Mouse (Mus musculus) midbrain, embryonic 15.5 days (tissue): ENCODE data around the gene Parn. TPM values are rescaled to one million over a fixed set of nuclear protein-coding genes. Genes with fewer than 3 reads are reported as not detected.

ENCODE experiments used
- ATAC-seq: fragments of 200-750 bp; cut with Nextera tagmentation; replicated peaks from 2 replicates; pipeline ENCODE4 v1.8.0; 2017; ENCODE audit warnings: moderate TSS enrichment
- H3K27ac ChIP-seq: fragments of 300-500 bp; sonication (generic); 2 replicates; pipeline ENCODE4 v1.5.1; 2015; ENCODE audit warnings: mild to moderate bottlenecking, inconsistent platforms
- H3K27me3 ChIP-seq: fragments of 300-500 bp; sonication (generic); replicated peaks from 2 replicates; pipeline ENCODE4 v1.6.1; 2015; ENCODE audit warnings: inconsistent platforms
- H3K36me3 ChIP-seq: fragments of 300-500 bp; sonication (generic); replicated peaks from 2 replicates; pipeline ENCODE4 v1.6.1; 2015; ENCODE audit warnings: inconsistent platforms
- H3K4me1 ChIP-seq: fragments of 300-500 bp; sonication (generic); 2 replicates; pipeline ENCODE4 v1.6.1; 2015; ENCODE audit warnings: inconsistent platforms
- H3K4me2 ChIP-seq: fragments of 300-500 bp; sonication (generic); 2 replicates; pipeline ENCODE4 v1.6.1; 2015; ENCODE audit warnings: inconsistent platforms, mild to moderate bottlenecking, moderate library complexity
- H3K4me3 ChIP-seq: fragments of 300-500 bp; sonication (generic); 2 replicates; pipeline ENCODE4 v1.5.1; 2015; ENCODE audit warnings: mild to moderate bottlenecking, inconsistent platforms
- H3K9ac ChIP-seq: fragments of 300-500 bp; sonication (generic); 2 replicates; pipeline ENCODE4 v1.6.1; 2015; ENCODE audit warnings: mild to moderate bottlenecking, inconsistent platforms
- H3K9me3 ChIP-seq: fragments of 300-500 bp; sonication (generic); 2 replicates; pipeline ENCODE4 v1.6.1; 2016; ENCODE audit warnings: inconsistent platforms
- WGBS: fragments of 180-500 bp; shearing (Covaris S2); methylation state at CpG from one replicate; pipeline ENCODE4 v1.1.7; 2015; ENCODE audit warnings: mixed read lengths; 5-methylcytosine and 5-hydroxymethylcytosine counted together
- polyA plus RNA-seq: library from polyadenylated mRNA; unstranded; fragments of >200 nt; fragmentation: Nextera tagmentation; extraction: Ambion mirVana; gene quantifications from 2 replicates; pipeline ENCODE4 v1.2.1, GENCODE M21; 2015

The Parn gene
- polyA plus RNA-seq, 1 experiment from 2014 or later, result 31.2 TPM

GRCm38 (mm10) chr16:13492996-13493395 lies 175.0 kb downstream of the Parn start:
- no peak overlapping the region for H3K9ac ChIP-seq
- 74% methylated on average over 3 of the region's 3 CpGs for WGBS

GRCm38 (mm10) chr16:13491776-13492175 lies 176.2 kb downstream of the Parn start:
- WGBS, result 68% methylated on average over 3 of the region's 3 CpGs
- no peak overlapping the region for H3K4me3 ChIP-seq
- H3K4me2 ChIP-seq, result no peak overlapping the region
- no peak overlapping the region for H3K9ac ChIP-seq
- H3K27ac ChIP-seq, result no peak overlapping the region
- H3K4me1 ChIP-seq, result no peaks in the 10 kb centered on the region
- no peak for ATAC-seq
- H3K27me3 ChIP-seq, result no peaks in the 10 kb centered on the region
- no peaks in the 10 kb centered on the region for H3K9me3 ChIP-seq
- no peaks in the 10 kb centered on the region for H3K36me3 ChIP-seq

More at GRCm38 (mm10) chr16:13492996-13493395, 175.0 kb downstream of the Parn start:
- Histone ChIP-seq H3K4me1 (no peaks in the 10 kb centered on the region), H3K27me3 (no peaks in the 10 kb centered on the region), H3K27ac (no peak overlapping the region), H3K4me2 (no peak overlapping the region), H3K9me3 (no peaks in the 10 kb centered on the region), H3K36me3 (no peaks in the 10 kb centered on the region), H3K4me3 (no peak overlapping the region)
- no peak for ATAC-seq

Other genes starting within 250 kb of the Parn start
- 54.9 and 56.4 TPM in 2 replicates for gene Bfar, start 3.7 kb upstream of the Parn start, polyA plus RNA-seq
- 6.5 and 7.4 TPM in 2 replicates for gene 3110001I22Rik, start 3.8 kb upstream of the Parn start, polyA plus RNA-seq
- 0.39 and 0.42 TPM in 2 replicates for gene Pla2g10, start 62.8 kb upstream of the Parn start, polyA plus RNA-seq
- gene Rrn3, start 112.5 kb upstream of the Parn start, polyA plus RNA-seq, result 95.1 and 103 TPM in 2 replicates
- 191 and 208 TPM in 2 replicates for gene Ntan1, start 150.7 kb upstream of the Parn start, polyA plus RNA-seq
- 75.4 and 79.8 TPM in 2 replicates for gene Pdxdc1, start 235.0 kb upstream of the Parn start, polyA plus RNA-seq
- 25.5 and 28.4 TPM in 2 replicates for gene Mpv17l, start 235.0 kb upstream of the Parn start, polyA plus RNA-seq